Mouse (Mus musculus) forebrain, embryonic 14.5 days (tissue): ENCODE data around the gene Podxl2. TPM values are rescaled to one million over a fixed set of nuclear protein-coding genes. Genes with fewer than 3 reads are reported as not detected.
A peak's percentile ranks its signal among the peaks of the same experiment; 100 is the strongest.

Experiments used
- ATAC-seq: fragments of 200-750 bp; cut with Nextera tagmentation; 2 replicates; pipeline ENCODE4 v1.8.0; 2017; ENCODE audit warnings: mild to moderate bottlenecking, moderate library complexity
- DNase-seq: peaks from one replicate; pipeline ENCODE4 v3.0.0-alpha.2; 2015; ENCODE audit warnings: low spot score
- H3K27ac ChIP-seq: fragments of 300-500 bp; sonication (generic); 2 replicates; pipeline ENCODE4 v1.5.1; 2014; ENCODE audit warnings: low read depth, mild to moderate bottlenecking, control low read depth, low read length, moderate library complexity
- H3K27me3 ChIP-seq: fragments of 300-500 bp; sonication (generic); replicated peaks from 2 replicates; pipeline ENCODE4 v1.6.1; 2014; ENCODE audit warnings: low read length, control low read depth, mixed read lengths; ENCODE audit not compliant: control insufficient read depth, insufficient read depth
- H3K36me3 ChIP-seq: fragments of 300-500 bp; sonication (generic); 2 replicates; pipeline ENCODE4 v1.6.1; 2014; ENCODE audit warnings: low read length, control low read depth; ENCODE audit not compliant: control insufficient read depth, insufficient read depth
- H3K4me1 ChIP-seq: fragments of 300-500 bp; sonication (generic); 2 replicates; pipeline ENCODE4 v1.6.1; 2014; ENCODE audit warnings: antibody characterized with exemption, low read length, control low read depth; ENCODE audit not compliant: control insufficient read depth, insufficient read depth
- H3K4me2 ChIP-seq: fragments of 300-500 bp; sonication (generic); 2 replicates; pipeline ENCODE4 v1.6.1; 2014; ENCODE audit warnings: mild to moderate bottlenecking, control low read depth, low read length
- H3K4me3 ChIP-seq: fragments of 300-500 bp; sonication (generic); 2 replicates; pipeline ENCODE4 v1.5.1; 2014; ENCODE audit warnings: low read depth, low read length, control low read depth
- H3K9ac ChIP-seq: fragments of 300-500 bp; sonication (generic); 2 replicates; pipeline ENCODE4 v1.6.1; 2014; ENCODE audit warnings: mild to moderate bottlenecking, low read length, control low read depth, moderate library complexity
- H3K9me3 ChIP-seq: fragments of 300-500 bp; sonication (generic); replicated peaks from 2 replicates; pipeline ENCODE4 v1.6.1; 2016; ENCODE audit warnings: low read length, control low read depth, mixed read lengths; ENCODE audit not compliant: control insufficient read depth
- WGBS: fragments of 180-500 bp; shearing (Covaris S2); extraction: QIAGEN DNeasy Blood & Tissue Kit; methylation state at CpG from one replicate; pipeline ENCODE4 v1.1.7; 2014; 5-methylcytosine and 5-hydroxymethylcytosine counted together
- polyA plus RNA-seq: library from polyadenylated mRNA; unstranded; fragments of >200 nt; fragmentation: Nextera tagmentation; extraction: Ambion mirVana; gene quantifications from 2 replicates; pipeline ENCODE4 v1.2.1, GENCODE M21; 2014

Podxl2 gene
- 334 and 428 TPM in 2 replicates for polyA plus RNA-seq

- H3K4me1 ChIP-seq: peaks cover 32% of the 10 kb centered on the region
- peak within 1 kb of the TSS; percentile 98 for H3K9ac ChIP-seq
- H3K4me2 ChIP-seq: peak within 1 kb of the TSS; percentile 67
- H3K27ac ChIP-seq: peak within 1 kb of the TSS; percentile 94
- no peaks in the 10 kb centered on the region for H3K27me3 ChIP-seq
- ATAC-seq (peak; percentile 71), DNase-seq (peak; percentile 92)
- 9% methylated on average over 33 of the region's 63 CpGs for WGBS
- H3K4me3 ChIP-seq: peak within 1 kb of the TSS; percentile 95
- 0 out of 2 replicates have a peak, but pooled peaks cover 2% of the 10 kb centered on the region for H3K36me3 ChIP-seq
- no peaks in the 10 kb centered on the region for H3K9me3 ChIP-seq
Measured at GRCm38 (mm10) chr6:88874868-88875508, at the start of gene Podxl2. Gene Podxl2, minus strand, starts transcription at chr6:88875044.

GRCm38 (mm10) chr6:88918802-88919201 lies 44.0 kb upstream of the Podxl2 start:
- no peak overlapping the region for H3K27ac ChIP-seq
- no peak for DNase-seq
- 77% methylated on average over 8 of the region's 8 CpGs for WGBS

GRCm38 (mm10) chr6:88916153-88916552 lies 41.3 kb upstream of the Podxl2 start:
- no peaks in the 10 kb centered on the region for H3K9me3 ChIP-seq
- 0 out of 2 replicates have a peak, but pooled peaks cover 6% of the 10 kb centered on the region for H3K36me3 ChIP-seq
- no peaks in the 10 kb centered on the region for H3K4me1 ChIP-seq
- no peak overlapping the region for H3K27ac ChIP-seq
- H3K4me3 ChIP-seq: no peak overlapping the region
- DNase-seq (peak; percentile 52), ATAC-seq (no peak; the same call in 1 of the 2 replicates)
- H3K9ac ChIP-seq: no peak overlapping the region
- no peaks in the 10 kb centered on the region for H3K27me3 ChIP-seq
- 67% methylated on average over 1 of the region's 1 CpGs for WGBS
- no peak overlapping the region for H3K4me2 ChIP-seq

More at GRCm38 (mm10) chr6:88918802-88919201, 44.0 kb upstream of the Podxl2 start:
- Histone ChIP-seq H3K4me3 (no peak overlapping the region), H3K4me1 (no peaks in the 10 kb centered on the region), H3K27me3 (no peaks in the 10 kb centered on the region), H3K9ac (no peak overlapping the region), H3K9me3 (no peaks in the 10 kb centered on the region), H3K36me3 (no peaks in the 10 kb centered on the region), H3K4me2 (no peak overlapping the region)
- ATAC-seq: no peak

- no peaks in the 10 kb centered on the region for H3K9me3 ChIP-seq
- no peak for ATAC-seq
- no peak overlapping the region for H3K4me3 ChIP-seq
- peaks cover 11% of the 10 kb centered on the region; the same call in 1 of the 2 replicates for H3K36me3 ChIP-seq
- no peak overlapping the region for H3K27ac ChIP-seq
- 84% methylated on average over 4 of the region's 4 CpGs for WGBS
- H3K4me2 ChIP-seq: no peak overlapping the region
- no peaks in the 10 kb centered on the region for H3K4me1 ChIP-seq
- no peaks in the 10 kb centered on the region for H3K27me3 ChIP-seq
- no peak overlapping the region for H3K9ac ChIP-seq
- DNase-seq: no peak
Measured at GRCm38 (mm10) chr6:88915510-88915909, 40.7 kb upstream of the Podxl2 start.

GRCm38 (mm10) chr6:88914799-88915198 lies 40.0 kb upstream of the Podxl2 start:
- WGBS: 82% methylated on average over 5 of the region's 5 CpGs
- Histone ChIP-seq H3K36me3 (peaks cover 18% of the 10 kb centered on the region; the same call in 1 of the 2 replicates), H3K27me3 (no peaks in the 10 kb centered on the region)

GRCm38 (mm10) chr6:88913440-88913839 lies 38.6 kb upstream of the Podxl2 start:
- no peak overlapping the region for H3K4me3 ChIP-seq
- peaks cover 22% of the 10 kb centered on the region for H3K36me3 ChIP-seq
- H3K27ac ChIP-seq: no peak overlapping the region
- no peaks in the 10 kb centered on the region for H3K27me3 ChIP-seq
- DNase-seq: no peak
- no peak overlapping the region for H3K9ac ChIP-seq
- H3K9me3 ChIP-seq: no peaks in the 10 kb centered on the region
- ATAC-seq: no peak; the same call in 1 of the 2 replicates
- no peak overlapping the region for H3K4me2 ChIP-seq
- H3K4me1 ChIP-seq: no peaks in the 10 kb centered on the region

More at GRCm38 (mm10) chr6:88914799-88915198, 40.0 kb upstream of the Podxl2 start:
- Histone ChIP-seq H3K4me2 (no peak overlapping the region), H3K4me3 (no peak overlapping the region), H3K9me3 (no peaks in the 10 kb centered on the region), H3K4me1 (no peaks in the 10 kb centered on the region), H3K27ac (no peak overlapping the region), H3K9ac (no peak overlapping the region)
- DNase-seq (no peak), ATAC-seq (no peak)

GRCm38 (mm10) chr6:88913022-88913421 lies 38.2 kb upstream of the Podxl2 start:
- no peaks in the 10 kb centered on the region for H3K27me3 ChIP-seq
- H3K9me3 ChIP-seq: no peaks in the 10 kb centered on the region
- WGBS: 85% methylated on average over 4 of the region's 4 CpGs
- no peak overlapping the region for H3K9ac ChIP-seq
- ATAC-seq (no peak), DNase-seq (no peak)
- H3K4me2 ChIP-seq: no peak overlapping the region
- no peak overlapping the region for H3K4me3 ChIP-seq
- no peak overlapping the region for H3K27ac ChIP-seq
- peaks cover 22% of the 10 kb centered on the region for H3K36me3 ChIP-seq
- H3K4me1 ChIP-seq: no peaks in the 10 kb centered on the region

GRCm38 (mm10) chr6:88909151-88909550 lies 34.3 kb upstream of the Podxl2 start:
- Histone ChIP-seq H3K36me3 (peaks cover 22% of the 10 kb centered on the region), H3K4me3 (no peak overlapping the region), H3K9me3 (no peaks in the 10 kb centered on the region), H3K4me2 (no peak overlapping the region), H3K27ac (no peak overlapping the region), H3K27me3 (no peaks in the 10 kb centered on the region), H3K4me1 (no peaks in the 10 kb centered on the region), H3K9ac (no peak overlapping the region)
- no peak for ATAC-seq
- no peak for DNase-seq
- 93% methylated on average over 6 of the region's 6 CpGs for WGBS

- DNase-seq: peak; percentile 81
- Histone ChIP-seq H3K4me3 (no peak overlapping the region), H3K27me3 (no peaks in the 10 kb centered on the region), H3K4me2 (no peak overlapping the region), H3K36me3 (peaks cover 16% of the 10 kb centered on the region), H3K4me1 (peaks cover 14% of the 10 kb centered on the region), H3K9ac (no peak overlapping the region), H3K27ac (no peak overlapping the region), H3K9me3 (no peaks in the 10 kb centered on the region)
- peak; percentile 15 for ATAC-seq
- 18% methylated on average over 16 of the region's 16 CpGs for WGBS
Measured at GRCm38 (mm10) chr6:88906369-88907108, 31.7 kb upstream of the Podxl2 start.
